9 mouse cellular contexts compared by ENCODE assay signal in the genomic region with DNA sequence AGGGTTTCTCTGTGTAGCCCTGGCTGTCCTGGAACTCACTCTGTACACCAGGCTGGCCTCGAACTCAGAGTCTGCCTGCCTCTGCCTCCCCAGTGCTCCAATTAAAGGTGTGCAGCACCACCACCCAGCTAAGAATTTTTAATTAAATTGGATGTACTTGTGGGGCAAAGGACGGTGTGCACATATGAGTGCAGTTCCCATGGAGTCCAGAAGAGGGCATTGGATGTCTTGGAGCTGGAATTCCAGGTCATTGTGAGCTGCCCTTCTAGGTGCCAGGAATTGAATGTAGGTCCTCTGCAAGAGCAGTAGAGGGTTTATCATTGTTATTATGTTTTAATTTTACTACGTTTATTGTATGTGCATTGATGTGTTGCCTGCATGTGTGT. TPM values are rescaled to one million over a fixed set of nuclear protein-coding genes. Genes with fewer than 3 reads are reported as not detected.
A peak's percentile ranks its signal among the peaks of the same experiment; 100 is the strongest.
DNase-seq lines count a peak whose midpoint lies in the region; ATAC-seq and TF ChIP-seq lines count a peak whose summit lies in the region.
"Had no signal": no experiment of that assay in that cellular context is flagged by ENCODE, and none has a peak within 500 bp of the region (broad histone marks: within the 10 kb centered on the region; RNA-seq: fewer than 3 reads in every experiment).

No protein-coding gene starts in this region.

- H3K27ac ChIP-seq in heart, embryonic 11.5 days (ENCODE audit: low read depth, low read length): no peak overlapping the region
- H3K27ac ChIP-seq in brown adipose tissue, adult 24 weeks (replicated peaks; ENCODE audit: low read depth, low read length): peak overlapping the region; percentile 38
- H3K27ac ChIP-seq in kidney, adult 2 months (ENCODE audit: insufficient read depth, low read depth, low read length): peak overlapping the region; percentile 17; the same call in 1 of the 2 replicates
- H3K27ac ChIP-seq: embryonic facial prominence, embryonic 12.5 days had no signal

- H3K9me3 ChIP-seq in heart, embryonic 11.5 days (replicated peaks; ENCODE audit: control insufficient read depth, low read length): no peaks in the 10 kb centered on the region
- H3K9me3 ChIP-seq: embryonic facial prominence, embryonic 12.5 days had no signal

- intact Hi-C loops in gastrocnemius, postnatal 36 days (cut with DNase I): no loop called here

- DNase-seq in heart, adult 11 months: peak; percentile 94
- DNase-seq in kidney, adult 2 months: peak; percentile 75
- peak; percentile 86 for DNase-seq in lung, postnatal 36 days
- DNase-seq in frontal cortex, postnatal 25 days (ENCODE audit: low spot score in 2 of 2): no peak
- no peak for DNase-seq in gastrocnemius, postnatal 36 days

- H3K4me2 ChIP-seq in heart, embryonic 11.5 days: no peak overlapping the region; the same call in 1 of the 2 replicates
- H3K4me2 ChIP-seq: embryonic facial prominence, embryonic 12.5 days had no signal

- H3K79me2 ChIP-seq in C2C12 (ENCODE audit: control insufficient read depth, insufficient read depth): peaks cover 7% of the 10 kb centered on the region

- no peak for ATAC-seq in heart, embryonic 11.5 days (replicated peaks; ENCODE audit: insufficient number of reproducible peaks, low FRiP score, low TSS enrichment)

- TF ChIP-seq POLR2A in kidney, adult 2 months (IDR thresholded peaks at IDR 0.05; ENCODE audit: low read depth, low read length): no peak

- H3K4me3 ChIP-seq in heart, embryonic 11.5 days (ENCODE audit: low read depth, low read length): no peak overlapping the region
- H3K4me3 ChIP-seq in C2C12 (ENCODE audit: insufficient read depth, poor library complexity, severe bottlenecking): no peak overlapping the region
- H3K4me3 ChIP-seq in brown adipose tissue, adult 24 weeks (ENCODE audit: insufficient read depth, low read depth, low read length): no peak overlapping the region
- no peak overlapping the region for H3K4me3 ChIP-seq in kidney, adult 2 months (ENCODE audit: insufficient read depth, low read depth, low read length)
- H3K4me3 ChIP-seq: embryonic facial prominence, embryonic 12.5 days had no signal

- no peaks in the 10 kb centered on the region for H3K36me3 ChIP-seq in heart, embryonic 11.5 days (ENCODE audit: control insufficient read depth, insufficient read depth, low read length)
- H3K36me3 ChIP-seq in C2C12 (ENCODE audit: control insufficient read depth, insufficient read depth): no peaks in the 10 kb centered on the region
- H3K36me3 ChIP-seq in kidney, adult 2 months (ENCODE audit: control insufficient read depth, insufficient read depth, low read length): no peaks in the 10 kb centered on the region
- H3K36me3 ChIP-seq: embryonic facial prominence, embryonic 12.5 days had no signal

- no peaks in the 10 kb centered on the region for H3K27me3 ChIP-seq in heart, embryonic 11.5 days (ENCODE audit: control insufficient read depth, insufficient read depth, low read length)
- no peaks in the 10 kb centered on the region for H3K27me3 ChIP-seq in C2C12 (ENCODE audit: control insufficient read depth, insufficient read depth, insufficient read length)
- H3K27me3 ChIP-seq in kidney, adult 2 months (replicated peaks; ENCODE audit: control insufficient read depth, insufficient read depth, low read length): no peaks in the 10 kb centered on the region
- H3K27me3 ChIP-seq: embryonic facial prominence, embryonic 12.5 days had no signal

- H3K4me1 ChIP-seq in heart, embryonic 11.5 days (ENCODE audit: control insufficient read depth, insufficient read depth, low read length): 0 out of 2 replicates have a peak, but pooled peaks cover 4% of the 10 kb centered on the region
- H3K4me1 ChIP-seq in brown adipose tissue, adult 24 weeks (ENCODE audit: control insufficient read depth, insufficient read depth, insufficient read length, low read length): no peaks in the 10 kb centered on the region
- no peaks in the 10 kb centered on the region; the same call in 1 of the 2 replicates for H3K4me1 ChIP-seq in kidney, adult 2 months (ENCODE audit: control insufficient read depth, insufficient read depth, low read length)

- no peak overlapping the region for H3ac ChIP-seq in C2C12 (ENCODE audit: control insufficient read depth, insufficient read length, low read depth)

- 18% methylated on average over 3 of the region's 3 CpGs for WGBS in heart, embryonic 11.5 days (ENCODE audit: insufficient replicate concordance)
- WGBS in kidney, adult 2 months: 25% methylated on average over 3 of the region's 3 CpGs

- H3K79me3 ChIP-seq in C2C12 (ENCODE audit: low read depth): no peaks in the 10 kb centered on the region

- H3K9ac ChIP-seq in heart, embryonic 11.5 days (ENCODE audit: low read depth, low read length): no peak overlapping the region
- H3K9ac ChIP-seq: embryonic facial prominence, embryonic 12.5 days had no signal

- TF ChIP-seq CTCF in C2C12 (IDR thresholded peaks at IDR 0.05; ENCODE audit: control insufficient read depth, insufficient read depth, insufficient read length): peak; percentile 55
- peak; percentile 77 for TF ChIP-seq CTCF in kidney, adult 2 months (conservative IDR thresholded peaks at IDR 0.05; ENCODE audit: insufficient read depth, insufficient read length, low read depth, low read length)

TF ChIP-seq in C2C12, 6 proteins besides CTCF, POLR2A, EP300 and RAD21:
- TF ChIP-seq MYOD1 (IDR thresholded peaks at IDR 0.05; ENCODE audit: control insufficient read depth, insufficient read length, low read depth) (no peak), USF1 (IDR thresholded peaks at IDR 0.05; ENCODE audit: low read depth) (no peak), FOSL1 (IDR thresholded peaks at IDR 0.05; ENCODE audit: insufficient read depth, low read length, poor library complexity, severe bottlenecking) (no peak), MYOG (IDR thresholded peaks at IDR 0.05; ENCODE audit: control insufficient read depth, extremely low read depth, insufficient read length) (no peak), MAX (IDR thresholded peaks at IDR 0.05) (no peak), CEBPB (IDR thresholded peaks at IDR 0.05; ENCODE audit: low read depth) (no peak)

RNA-seq across cellular contexts. Expression of a gene that starts 3.4 kb away (rescaled TPM):
- polyA plus RNA-seq in heart, embryonic 11.5 days (2014; fragmentation: Nextera tagmentation; extraction: Ambion mirVana): 35.6 and 35.7 TPM in 2 replicates
- 13.7 TPM for polyA plus RNA-seq in C2C12 (2012; fragmentation: generic; extraction: Trizol)
- 392 and 520 TPM in 2 replicates for polyA plus RNA-seq in brown adipose tissue, adult 24 weeks (2012; ENCODE audit: insufficient read depth, insufficient read length, missing spikeins)
- 144 and 172 TPM in 2 replicates for polyA plus RNA-seq in kidney, adult 2 months (2012; rRNA removed)
- 10 to 100 TPM; 44.4 to 46.8 TPM for total RNA-seq in gastrocnemius, postnatal 36 days (2021)

RNA-seq across cellular contexts. Expression of a gene that starts 18.7 kb away (rescaled TPM):
- 22.7 TPM in 2 replicates for polyA plus RNA-seq in heart, embryonic 11.5 days (2014; fragmentation: Nextera tagmentation; extraction: Ambion mirVana)
- 13.4 TPM for polyA plus RNA-seq in C2C12 (2012; fragmentation: generic; extraction: Trizol)
- polyA plus RNA-seq in brown adipose tissue, adult 24 weeks (2012; ENCODE audit: insufficient read depth, insufficient read length, missing spikeins): 120 and 127 TPM in 2 replicates
- polyA plus RNA-seq in kidney, adult 2 months (2012; rRNA removed): 138 and 144 TPM in 2 replicates
- 10 to 100 TPM; 41.8 to 45.8 TPM for total RNA-seq in gastrocnemius, postnatal 36 days (2021)

RNA-seq across cellular contexts. Expression of a gene that starts 27.6 kb away (rescaled TPM):
- 17.9 and 21.0 TPM in 2 replicates for polyA plus RNA-seq in heart, embryonic 11.5 days (2014; fragmentation: Nextera tagmentation; extraction: Ambion mirVana)
- polyA plus RNA-seq in C2C12 (2012; fragmentation: generic; extraction: Trizol): 16.0 TPM
- polyA plus RNA-seq in brown adipose tissue, adult 24 weeks (2012; ENCODE audit: insufficient read depth, insufficient read length, missing spikeins): 4.2 and 6.5 TPM in 2 replicates
- 16.9 and 17.7 TPM in 2 replicates for polyA plus RNA-seq in kidney, adult 2 months (2012; rRNA removed)
- total RNA-seq in gastrocnemius, postnatal 36 days (2021): 10 to 100 TPM; 12.5 to 13.0 TPM

RNA-seq across cellular contexts. Expression of a gene that starts 27.8 kb away (rescaled TPM):
- 97.7 and 104 TPM in 2 replicates for polyA plus RNA-seq in heart, embryonic 11.5 days (2014; fragmentation: Nextera tagmentation; extraction: Ambion mirVana)
- 79.7 TPM for polyA plus RNA-seq in C2C12 (2012; fragmentation: generic; extraction: Trizol)
- 106 and 138 TPM in 2 replicates for polyA plus RNA-seq in brown adipose tissue, adult 24 weeks (2012; ENCODE audit: insufficient read depth, insufficient read length, missing spikeins)
- polyA plus RNA-seq in kidney, adult 2 months (2012; rRNA removed): 51.7 and 53.1 TPM in 2 replicates
- total RNA-seq in gastrocnemius, postnatal 36 days (2021): 10 to 100 TPM; 66.8 to 72.4 TPM

Comparison
In these comparisons a context has a peak if more than half of its experiments do, and no peak if none do; other contexts are left out.
1. DNase-seq: peak in heart, adult 11 months (single experiment), kidney, adult 2 months (single experiment) and lung, postnatal 36 days (single experiment); none in frontal cortex, postnatal 25 days (0 of 2) and gastrocnemius, postnatal 36 days (0 of 2).